Mouse (Mus musculus): ENCODE measurements at regions not wholly inside any gene's neighbourhood (a gene's known extent, or its start where the extent isn't known, plus 50 kb on each side); places are given as distances from the start of the nearest gene placed in this dataset.
"Not testable (repeated sequence)": the region's sequence is repeated elsewhere in the genome, so short reads cannot be mapped to it uniquely, and the experiment has no call there.

- DNase-seq (ENCODE audit: low spot score in 2 of 2) = not testable (repeated sequence)
- intact Hi-C loops (cut with DNase I) = loop anchor here (10.0 kb wide), 1 partner anchor 114 kb away; no protein-coding TSS in a partner anchor
These were observed 90.8 kb upstream of the Srd5a2 start for GRCm38 (mm10) chr17:74138517-74138916.

DNA sequence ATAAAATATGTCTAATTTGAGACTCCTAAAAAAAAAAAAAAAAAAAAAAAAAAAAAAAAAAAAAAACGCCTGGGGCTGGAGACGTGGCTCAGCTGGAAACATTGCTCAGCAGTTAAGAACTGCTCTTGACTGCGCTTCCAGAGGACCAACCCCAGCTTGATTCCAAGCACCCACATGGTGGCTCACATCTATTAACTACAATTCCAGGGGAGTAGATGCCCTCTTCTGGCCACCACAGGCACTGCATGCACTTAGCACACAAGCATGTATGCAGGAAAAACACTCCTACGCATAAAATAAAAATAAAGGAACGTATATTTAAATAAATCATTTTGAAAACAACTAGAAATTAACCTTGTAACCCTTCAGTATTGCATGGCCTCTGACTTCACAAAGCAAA is 87.3 kb upstream of the Srd5a2 start:
- intact Hi-C loops (cut with DNase I) = loop anchor here (10.0 kb wide), 1 partner anchor 110 kb away; no protein-coding TSS in a partner anchor
- no peak for DNase-seq (ENCODE audit: low spot score in 2 of 2)

- intact Hi-C loops (cut with DNase I) = loop anchor here (10.0 kb wide), 1 partner anchor 107 kb away; no protein-coding TSS in a partner anchor
These were observed 83.8 kb upstream of the Srd5a2 start for GRCm38 (mm10) chr17:74131534-74131933.

DNA sequence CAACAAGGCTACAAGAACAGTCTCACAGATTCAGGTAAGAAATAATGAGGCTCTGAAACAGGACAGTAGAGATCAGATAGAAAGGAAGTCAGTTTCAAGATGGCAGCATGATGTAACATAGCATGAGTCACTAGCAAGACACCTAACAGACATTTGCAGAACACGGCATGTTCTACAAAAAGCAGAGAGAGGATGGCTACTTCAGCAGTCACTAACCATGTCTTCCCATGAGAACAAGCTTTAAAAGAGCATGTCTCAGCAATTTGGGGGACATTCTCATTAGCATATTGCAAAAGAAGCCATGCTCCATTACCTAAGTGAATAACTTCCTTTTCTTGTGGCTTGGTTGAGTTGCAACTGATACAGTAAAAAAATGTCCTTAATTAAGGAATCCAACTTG is 75.2 kb upstream of the Srd5a2 start:
- DNase-seq (ENCODE audit: low spot score in 2 of 2) = no peak
- intact Hi-C loops (cut with DNase I) = no loop called here

More at GRCm38 (mm10) chr17:74131534-74131933, 83.8 kb upstream of the Srd5a2 start:
- no peak for DNase-seq (ENCODE audit: low spot score in 2 of 2)

- intact Hi-C loops (cut with DNase I) = no loop called here
- peak in 1 of 2 experiments; percentile 1 for DNase-seq (ENCODE audit: low spot score in 2 of 2)
These were observed 73.3 kb upstream of the Srd5a2 start for GRCm38 (mm10) chr17:74120969-74121368.
